Mouse (Mus musculus): ENCODE results near the gene 5730409E04Rik. TPM values are rescaled to one million over a fixed set of nuclear protein-coding genes. Genes with fewer than 3 reads are reported as not detected.
A peak's percentile ranks its signal among the peaks of the same experiment; 100 is the strongest.

The 5730409E04Rik gene
- total RNA-seq, 1 experiment from 2014 or later: 15.5 TPM

DNA sequence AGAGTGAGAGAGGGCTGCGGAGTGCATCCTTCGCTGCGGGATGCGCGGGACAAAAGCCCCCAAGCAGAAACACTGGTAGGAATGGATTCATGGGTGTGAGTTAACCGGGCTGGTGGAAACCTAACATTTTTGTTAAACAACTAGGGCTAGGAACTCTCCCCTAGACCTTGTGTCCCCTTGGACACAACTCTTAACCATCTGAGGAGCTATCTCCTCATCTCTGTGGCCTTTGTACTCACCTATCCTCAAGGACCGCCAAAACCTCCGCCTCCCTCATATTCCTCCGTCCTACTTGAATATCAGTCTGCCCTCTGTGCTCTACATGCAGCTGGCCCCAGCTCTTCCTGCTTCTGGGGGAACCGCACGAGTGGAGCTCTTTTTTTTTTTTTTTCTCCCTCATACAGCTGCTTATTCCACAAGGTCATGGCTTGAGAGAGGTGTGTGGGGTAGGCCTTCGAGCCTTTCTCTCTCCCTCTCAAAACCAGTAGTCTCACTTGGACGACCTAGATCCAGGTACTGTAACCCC, 10.8 kb downstream of the 5730409E04Rik start:
- peak; percentile 48 to 50; a peak in 3 of 4 replicates for ATAC-seq (replicated peaks in 1 of 2; ENCODE audit: insufficient read depth in 1 of 2, low FRiP score in 2 of 2, low TSS enrichment in 1 of 2, low read depth in 1 of 2, poor library complexity in 2 of 2, severe bottlenecking in 2 of 2)

DNA sequence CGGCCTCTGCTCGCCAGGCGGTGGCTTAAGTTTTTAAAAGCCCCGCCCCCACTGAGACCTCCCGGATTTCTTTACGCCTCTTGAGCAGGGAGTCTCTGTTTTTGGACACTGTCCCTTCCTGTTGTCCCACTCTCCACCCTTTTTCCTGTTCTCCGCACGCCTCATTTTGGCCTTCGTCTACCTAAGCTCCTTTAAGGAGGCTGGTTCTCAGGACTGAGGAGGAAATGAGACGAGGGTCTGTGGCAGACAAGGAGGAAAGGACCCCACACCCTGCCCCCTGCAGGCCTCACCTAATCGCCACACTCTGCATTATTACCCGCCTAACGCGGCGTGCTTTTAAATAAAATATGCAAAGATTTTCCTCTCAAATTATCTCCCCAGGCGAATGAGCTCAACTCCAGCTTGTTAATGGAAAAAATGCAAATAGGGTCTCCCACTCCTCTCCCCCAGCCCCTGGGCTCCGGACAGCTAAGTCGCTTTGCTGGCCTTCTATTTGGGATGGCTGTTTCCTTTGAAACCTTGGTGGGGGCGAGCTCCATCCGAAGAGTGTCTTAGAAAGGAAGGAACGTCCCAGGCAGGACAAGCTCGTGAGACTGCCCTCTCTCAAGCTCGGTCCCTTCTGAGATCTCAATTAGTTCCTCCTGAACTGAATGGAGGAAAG, 17.5 kb downstream of the 5730409E04Rik start:
- peak; percentile 48 to 54; a peak in 3 of 4 replicates for ATAC-seq (replicated peaks in 1 of 2; ENCODE audit: insufficient read depth in 1 of 2, low FRiP score in 2 of 2, low TSS enrichment in 1 of 2, low read depth in 1 of 2, poor library complexity in 2 of 2, severe bottlenecking in 2 of 2)

DNA sequence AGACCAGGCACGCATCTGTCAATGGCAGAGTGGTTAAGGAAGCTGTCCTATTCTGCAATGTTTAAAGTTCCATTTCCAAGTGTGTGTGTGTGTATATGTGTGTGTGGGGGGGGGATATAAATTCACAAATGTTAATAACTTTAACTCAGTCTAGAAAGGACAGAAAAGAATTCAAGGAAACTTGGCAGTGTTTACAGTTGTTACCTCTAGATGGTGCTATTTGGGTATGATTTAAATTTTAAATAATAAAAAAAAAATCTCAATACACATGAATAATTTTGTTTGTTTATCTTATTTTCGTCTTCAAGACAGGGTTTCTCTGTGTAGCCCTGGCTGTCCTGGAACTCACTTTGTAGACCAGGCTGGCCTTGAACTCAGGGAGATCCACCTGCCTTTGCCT, 22.3 kb downstream of the 5730409E04Rik start:
- ATAC-seq (replicated peaks in 1 of 2; ENCODE audit: insufficient read depth in 1 of 2, low FRiP score in 2 of 2, low TSS enrichment in 1 of 2, low read depth in 1 of 2, poor library complexity in 2 of 2, severe bottlenecking in 2 of 2): no peak

GRCm38 (mm10) chr4:126632668-126633067, 23.1 kb downstream of the 5730409E04Rik start:
- no peak for ATAC-seq (replicated peaks in 1 of 2; ENCODE audit: insufficient read depth in 1 of 2, low FRiP score in 2 of 2, low TSS enrichment in 1 of 2, low read depth in 1 of 2, poor library complexity in 2 of 2, severe bottlenecking in 2 of 2)

DNA sequence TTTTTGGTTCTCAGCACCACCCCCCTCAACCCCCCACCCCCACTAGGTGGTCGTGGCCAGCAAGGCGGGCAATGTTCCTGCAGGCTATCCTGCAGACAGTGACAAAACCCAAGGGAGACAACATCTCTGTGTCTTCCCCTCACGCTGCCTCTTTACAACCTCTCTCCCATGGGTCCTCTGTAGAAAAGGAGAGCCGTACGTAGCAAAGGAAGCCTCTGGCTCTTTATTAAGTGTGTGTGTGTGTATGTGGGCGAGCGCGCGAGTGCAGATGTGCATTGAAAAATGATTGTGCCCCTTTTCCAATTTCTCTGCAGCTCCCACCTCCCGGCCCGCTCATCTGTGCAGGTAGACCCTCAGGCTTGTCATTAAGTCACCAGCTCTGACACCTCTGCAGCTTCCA, 26.7 kb downstream of the 5730409E04Rik start:
- ATAC-seq (replicated peaks in 1 of 2; ENCODE audit: insufficient read depth in 1 of 2, low FRiP score in 2 of 2, low TSS enrichment in 1 of 2, low read depth in 1 of 2, poor library complexity in 2 of 2, severe bottlenecking in 2 of 2): no peak

DNA sequence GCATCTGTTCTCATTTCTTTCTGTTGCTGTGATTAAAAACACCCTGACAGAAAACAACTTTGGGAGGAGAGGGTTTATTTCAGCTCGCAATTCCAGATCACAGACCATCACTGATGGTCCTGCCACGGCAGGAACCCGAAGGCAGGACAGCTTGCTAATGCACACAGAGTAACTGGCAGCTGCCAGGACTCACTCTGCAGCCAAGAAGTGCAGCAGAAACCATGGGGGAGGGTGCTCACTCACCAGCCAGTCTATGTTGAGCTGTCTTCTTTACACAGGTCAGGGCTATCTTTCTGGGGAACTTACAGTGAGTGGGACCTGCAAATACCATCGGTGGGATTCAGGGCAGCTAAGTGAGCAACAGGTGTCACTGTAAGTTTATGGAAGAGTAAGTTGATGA, 27.8 kb downstream of the 5730409E04Rik start:
- ATAC-seq (replicated peaks in 1 of 2; ENCODE audit: insufficient read depth in 1 of 2, low FRiP score in 2 of 2, low TSS enrichment in 1 of 2, low read depth in 1 of 2, poor library complexity in 2 of 2, severe bottlenecking in 2 of 2): no peak

GRCm38 (mm10) chr4:126639339-126639738, 29.7 kb downstream of the 5730409E04Rik start:
- no peak for ATAC-seq (replicated peaks in 1 of 2; ENCODE audit: insufficient read depth in 1 of 2, low FRiP score in 2 of 2, low TSS enrichment in 1 of 2, low read depth in 1 of 2, poor library complexity in 2 of 2, severe bottlenecking in 2 of 2)

DNA sequence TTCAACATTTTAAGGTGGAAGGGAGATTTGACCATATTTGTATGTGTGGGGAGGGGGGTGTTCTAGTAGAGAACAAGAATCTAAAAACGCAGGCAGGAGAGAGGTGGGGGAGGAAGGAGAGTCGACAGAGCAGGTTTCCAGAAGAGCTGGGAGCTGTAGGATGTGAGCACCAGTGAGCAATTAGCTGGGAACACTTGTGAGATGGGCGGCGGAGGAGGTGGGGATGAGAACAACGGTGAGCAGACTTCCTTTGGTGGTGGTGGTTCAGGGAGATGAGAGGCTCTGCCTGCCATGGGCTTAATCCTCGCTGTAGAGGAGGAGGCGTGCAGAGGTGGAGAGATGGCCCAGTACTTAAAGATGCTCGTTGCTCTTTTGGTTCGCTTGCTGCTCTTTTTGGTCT, 32.3 kb downstream of the 5730409E04Rik start:
- no peak for ATAC-seq (replicated peaks in 1 of 2; ENCODE audit: insufficient read depth in 1 of 2, low FRiP score in 2 of 2, low TSS enrichment in 1 of 2, low read depth in 1 of 2, poor library complexity in 2 of 2, severe bottlenecking in 2 of 2)

- no peak for ATAC-seq (replicated peaks in 1 of 2; ENCODE audit: insufficient read depth in 1 of 2, low FRiP score in 2 of 2, low TSS enrichment in 1 of 2, low read depth in 1 of 2, poor library complexity in 2 of 2, severe bottlenecking in 2 of 2)
Measured at GRCm38 (mm10) chr4:126643815-126644214, 34.2 kb downstream of the 5730409E04Rik start.

GRCm38 (mm10) chr4:126644333-126644963, 34.8 kb downstream of the 5730409E04Rik start:
- ATAC-seq (replicated peaks in 1 of 2; ENCODE audit: insufficient read depth in 1 of 2, low FRiP score in 2 of 2, low TSS enrichment in 1 of 2, low read depth in 1 of 2, poor library complexity in 2 of 2, severe bottlenecking in 2 of 2): no peak

DNA sequence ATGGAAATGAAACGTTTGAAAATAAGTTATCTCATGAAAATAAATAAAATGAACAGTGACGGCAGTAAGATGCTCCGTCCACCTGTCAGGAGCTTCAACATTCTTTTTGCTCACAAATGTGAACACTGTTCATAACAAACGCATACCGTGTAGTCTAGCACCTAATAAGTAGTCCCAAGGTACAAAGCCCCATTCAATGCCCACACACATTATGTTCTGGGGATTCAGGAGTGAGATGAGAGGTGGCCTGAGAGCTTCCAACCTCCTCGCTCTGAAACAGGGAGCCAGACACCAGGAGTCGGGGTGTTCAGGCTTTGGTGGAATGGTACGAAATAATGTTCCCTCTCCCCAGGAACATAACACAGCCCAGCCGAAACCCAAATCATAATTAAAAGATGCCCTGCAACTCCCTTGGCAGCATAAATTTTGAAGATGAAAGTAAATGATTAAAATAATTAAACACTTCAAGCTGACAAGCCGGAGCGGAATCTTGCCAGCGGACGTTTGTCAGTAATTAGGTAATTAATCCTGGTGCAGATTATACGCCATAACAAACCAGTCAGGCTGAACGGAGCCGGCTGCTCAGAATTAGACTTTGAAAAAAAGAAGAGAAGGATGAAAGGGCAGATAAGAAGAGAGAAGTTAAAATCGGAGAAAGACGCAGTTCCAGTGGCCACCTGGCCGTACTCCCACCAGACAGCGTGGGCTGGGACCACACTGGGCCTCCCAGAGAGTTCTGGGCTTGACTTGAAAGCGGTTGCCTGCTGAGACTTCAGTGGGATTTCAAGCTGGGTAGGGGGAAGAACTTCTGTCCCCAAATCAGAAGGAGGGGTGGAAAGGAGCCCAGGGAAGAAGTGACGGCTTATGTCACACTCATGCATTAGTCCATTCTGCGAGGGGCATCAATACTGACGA, 38.6 kb downstream of the 5730409E04Rik start:
- no peak for ATAC-seq (replicated peaks in 1 of 2; ENCODE audit: insufficient read depth in 1 of 2, low FRiP score in 2 of 2, low TSS enrichment in 1 of 2, low read depth in 1 of 2, poor library complexity in 2 of 2, severe bottlenecking in 2 of 2)

GRCm38 (mm10) chr4:126653148-126653547, 43.5 kb downstream of the 5730409E04Rik start:
- no peak for ATAC-seq (replicated peaks in 1 of 2; ENCODE audit: insufficient read depth in 1 of 2, low FRiP score in 2 of 2, low TSS enrichment in 1 of 2, low read depth in 1 of 2, poor library complexity in 2 of 2, severe bottlenecking in 2 of 2)

DNA sequence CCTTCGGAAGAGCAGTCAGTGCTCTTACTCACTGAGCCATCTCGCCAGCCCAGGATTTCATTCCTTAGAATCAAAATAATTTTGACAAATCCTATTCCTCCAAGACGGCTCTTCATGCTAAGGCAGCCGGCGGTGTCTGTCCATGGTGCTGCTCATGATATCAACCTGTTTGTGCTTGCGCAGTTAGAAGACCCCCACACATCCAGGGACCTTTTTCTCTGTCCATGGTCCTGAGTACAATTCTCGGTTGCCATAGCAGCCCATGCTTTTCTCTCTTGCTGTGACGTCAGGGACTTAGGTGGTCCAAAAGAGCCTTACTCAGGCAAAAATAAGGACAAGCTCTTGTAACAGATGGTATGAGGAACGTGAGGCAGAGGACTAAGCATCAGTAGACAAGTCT, 45.7 kb downstream of the 5730409E04Rik start:
- ATAC-seq (replicated peaks in 1 of 2; ENCODE audit: insufficient read depth in 1 of 2, low FRiP score in 2 of 2, low TSS enrichment in 1 of 2, low read depth in 1 of 2, poor library complexity in 2 of 2, severe bottlenecking in 2 of 2): peak in 1 of 2 experiments; percentile 62; a peak in 2 of 4 replicates

- ATAC-seq (replicated peaks in 1 of 2; ENCODE audit: insufficient read depth in 1 of 2, low FRiP score in 2 of 2, low TSS enrichment in 1 of 2, low read depth in 1 of 2, poor library complexity in 2 of 2, severe bottlenecking in 2 of 2): no peak
Measured at GRCm38 (mm10) chr4:126661249-126661648, 51.6 kb downstream of the 5730409E04Rik start.
